Mouse (Mus musculus) megakaryocyte-erythroid progenitor cell, adult 5-6 weeks (primary cell): Measurements from ENCODE around the gene Zcchc24. TPM values are rescaled to one million over a fixed set of nuclear protein-coding genes. Genes with fewer than 3 reads are reported as not detected.

Experiments
- ATAC-seq: replicated peaks from 2 replicates; pipeline ENCODE4 v1.8.0; 2016; ENCODE audit warnings: mild to moderate bottlenecking, inconsistent platforms; ENCODE audit not compliant: severe bottlenecking, poor library complexity, low FRiP score, low TSS enrichment
- total RNA-seq, 2 experiments: library from RNA; stranded (forward) in 1 of 2; stranded (reverse) in 1 of 2; fragments of 200-1000, 215-1000 nt in 1 of 2; fragments of >200 nt in 1 of 2; fragmentation: Nextera tagmentation in 1 of 2; gene quantifications; 2 replicates each; pipeline ENCODE4 v1.2.3; 2014 to 2017

Gene Zcchc24
- total RNA-seq, 2 experiments from 2014 or later, result 1.4 TPM

DNA sequence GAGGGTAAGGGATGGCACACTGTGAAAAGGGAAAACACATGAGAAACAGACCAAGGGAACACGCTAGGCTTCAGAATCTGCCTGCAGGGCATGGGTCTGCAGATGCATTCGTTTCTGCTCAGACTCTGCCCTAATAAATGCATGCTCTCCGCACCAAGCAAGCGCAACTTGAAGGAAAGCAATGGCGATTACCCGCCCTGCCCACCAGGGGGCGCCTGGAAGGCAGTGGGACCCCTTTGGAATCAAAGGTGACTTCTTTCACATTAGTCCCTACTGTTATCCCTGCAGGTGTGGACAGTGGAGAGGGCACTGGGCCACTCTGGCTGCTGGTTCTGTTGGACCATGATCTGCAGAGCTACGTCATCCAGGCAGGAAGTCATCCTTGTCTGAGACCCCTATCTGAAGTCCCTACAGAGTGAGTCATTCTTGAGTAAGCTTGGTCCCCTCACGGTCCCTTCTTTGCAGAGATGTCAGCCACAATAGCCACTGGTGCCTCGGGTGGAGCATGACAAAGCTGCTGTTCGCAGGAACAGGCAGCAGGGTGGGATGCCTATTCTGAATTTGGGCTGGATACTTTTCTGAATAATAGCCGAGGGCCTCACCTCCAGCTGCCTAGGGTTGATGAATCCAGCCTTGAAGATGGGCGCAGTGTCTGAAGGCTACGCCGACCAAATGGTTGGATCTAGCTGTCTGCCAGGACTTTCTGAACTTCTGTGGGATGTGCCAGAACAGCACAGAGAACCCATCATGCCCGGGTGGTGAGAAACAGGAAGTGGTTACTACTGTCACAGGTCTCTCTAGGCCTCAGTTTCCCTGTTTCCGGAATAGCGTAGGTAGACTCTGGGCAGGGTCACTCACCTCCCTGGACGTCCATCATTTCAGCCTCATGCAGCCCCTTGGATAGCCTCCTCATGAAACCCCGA lies 42.4 kb downstream of the Zcchc24 start:
- ATAC-seq, result peak; percentile 65; the same call in 1 of the 2 replicates

DNA sequence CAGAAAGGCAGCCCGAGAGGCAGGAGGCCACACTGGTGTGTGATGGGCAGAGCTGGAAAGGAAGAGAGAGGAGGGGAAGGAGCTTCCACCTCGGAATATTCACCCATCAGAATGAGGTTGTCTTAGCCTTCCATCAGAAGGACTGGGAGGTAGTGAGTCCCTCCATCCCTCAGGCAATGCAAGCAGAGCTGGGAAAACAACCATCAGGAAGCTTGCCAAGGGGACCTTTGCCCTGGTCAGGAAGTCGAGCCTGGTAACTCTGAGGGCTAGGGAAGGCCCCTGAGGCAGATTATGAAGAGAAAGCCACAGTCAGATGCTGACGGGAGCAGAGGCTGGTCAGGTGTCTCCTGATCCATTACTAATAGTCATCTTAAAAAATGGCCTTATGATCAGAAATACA lies 43.1 kb downstream of the Zcchc24 start:
- ATAC-seq, result no peak

DNA sequence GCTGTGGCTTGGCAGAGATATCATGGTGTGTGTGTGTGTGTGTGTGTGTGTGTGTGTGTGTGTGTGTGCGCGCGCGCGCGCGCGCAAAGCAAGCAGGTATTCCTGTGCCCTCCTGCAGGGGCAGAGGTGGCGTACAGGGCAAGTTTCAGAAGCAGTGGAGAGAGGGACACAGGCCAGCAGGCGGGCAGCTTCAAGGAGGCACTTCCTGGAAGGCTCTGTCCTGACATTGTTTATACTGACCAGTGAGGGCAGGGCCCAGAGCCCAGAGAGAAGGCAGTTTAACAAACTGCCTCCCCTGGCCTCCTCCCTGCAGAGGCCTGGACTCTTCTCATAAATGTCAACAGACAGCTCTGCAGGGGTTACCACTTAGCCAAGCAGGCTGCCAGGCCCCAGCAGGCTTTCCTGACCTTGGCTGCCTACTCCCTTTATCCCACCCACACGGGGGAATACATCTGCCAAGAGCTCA lies 43.8 kb downstream of the Zcchc24 start:
- peak; percentile 43; the same call in 1 of the 2 replicates for ATAC-seq

DNA sequence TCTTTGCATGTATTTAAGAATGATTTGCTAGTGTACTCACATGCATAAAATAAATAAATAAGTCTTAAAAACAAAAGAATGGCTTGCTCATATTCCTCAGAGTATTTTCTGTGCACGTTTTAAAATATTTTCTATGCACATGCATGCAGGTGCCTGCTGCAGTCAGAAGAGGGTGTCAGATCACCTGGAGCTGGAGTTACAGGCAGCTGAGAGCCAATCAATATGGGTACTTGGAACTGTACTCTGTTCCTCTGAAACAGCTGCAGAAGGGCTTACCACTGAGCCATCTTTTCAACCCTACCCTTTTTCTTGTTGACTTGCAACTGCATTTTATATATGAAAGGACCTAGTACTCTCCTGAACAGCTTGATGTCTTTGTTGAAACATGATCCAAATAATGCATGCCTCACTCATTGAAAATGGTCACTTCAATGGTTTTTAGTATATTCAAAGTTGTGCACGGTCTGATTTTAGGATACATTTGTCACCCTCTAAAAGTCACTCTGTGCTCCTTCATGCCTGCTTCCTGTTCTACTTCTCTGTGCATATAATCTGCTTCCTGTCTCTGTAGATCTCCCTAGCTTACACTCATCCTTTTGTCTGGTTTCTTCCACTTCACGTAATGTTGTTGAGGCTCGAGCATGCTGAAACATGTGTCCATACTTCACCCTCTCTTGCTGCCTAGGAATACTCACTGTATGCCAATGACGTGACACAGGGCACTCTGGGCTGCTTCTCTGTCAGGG lies 47.7 kb downstream of the Zcchc24 start:
- ATAC-seq, result no peak

GRCm38 (mm10) chr14:25719371-25719770 lies 49.5 kb downstream of the Zcchc24 start:
- peak; percentile 81 for ATAC-seq

GRCm38 (mm10) chr14:25718471-25718870 lies 50.4 kb downstream of the Zcchc24 start:
- no peak for ATAC-seq

DNA sequence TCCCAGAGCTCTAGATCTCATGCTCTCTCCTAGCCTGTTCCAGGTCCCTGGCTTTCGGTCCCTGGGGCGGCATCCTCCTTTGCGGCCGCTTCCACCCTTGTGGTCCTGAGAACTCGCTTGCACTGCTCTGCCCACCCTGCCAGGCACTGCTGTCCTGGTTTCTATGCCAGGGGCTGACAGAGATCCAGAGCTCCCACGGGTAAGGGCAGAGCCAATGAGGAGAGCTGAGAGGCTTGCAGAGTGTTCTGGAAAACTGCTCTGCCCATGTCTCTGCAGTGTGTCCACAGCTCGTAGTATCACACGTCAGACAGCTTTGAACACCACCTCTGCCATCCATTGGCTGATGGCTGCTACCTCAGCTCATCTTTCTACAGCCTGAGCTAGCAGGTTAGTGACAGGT lies 51.1 kb downstream of the Zcchc24 start:
- ATAC-seq, result no peak

DNA sequence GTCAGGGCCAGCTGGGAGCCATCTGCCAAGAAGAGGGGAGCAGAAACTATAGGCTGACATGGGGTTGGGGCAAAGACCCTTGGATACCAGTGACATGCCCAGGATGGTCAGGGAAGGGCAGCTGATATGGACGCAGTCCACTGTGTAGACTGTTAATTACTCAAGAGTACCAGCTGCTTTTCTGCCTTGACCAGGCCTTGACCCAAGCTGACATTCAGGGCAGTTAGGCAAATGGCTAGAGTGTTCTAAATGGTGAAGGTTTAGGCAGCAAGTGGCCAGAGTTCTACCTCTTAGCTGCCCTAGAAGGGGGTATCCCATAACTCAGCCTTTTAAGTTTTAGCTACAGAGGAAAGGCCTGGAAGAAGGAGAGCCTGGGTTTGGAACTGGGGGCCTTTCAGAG lies 52.3 kb downstream of the Zcchc24 start:
- no peak for ATAC-seq

GRCm38 (mm10) chr14:25713443-25713842 lies 55.4 kb downstream of the Zcchc24 start:
- ATAC-seq, result no peak

GRCm38 (mm10) chr14:25711602-25712001 lies 57.2 kb downstream of the Zcchc24 start:
- no peak for ATAC-seq

- no peak for ATAC-seq
Observed at GRCm38 (mm10) chr14:25711177-25711576, 57.7 kb downstream of the Zcchc24 start.

- ATAC-seq, result no peak
Observed at GRCm38 (mm10) chr14:25710681-25711080, 58.2 kb downstream of the Zcchc24 start.

GRCm38 (mm10) chr14:25710073-25710472 lies 58.8 kb downstream of the Zcchc24 start:
- ATAC-seq, result peak; percentile 71

DNA sequence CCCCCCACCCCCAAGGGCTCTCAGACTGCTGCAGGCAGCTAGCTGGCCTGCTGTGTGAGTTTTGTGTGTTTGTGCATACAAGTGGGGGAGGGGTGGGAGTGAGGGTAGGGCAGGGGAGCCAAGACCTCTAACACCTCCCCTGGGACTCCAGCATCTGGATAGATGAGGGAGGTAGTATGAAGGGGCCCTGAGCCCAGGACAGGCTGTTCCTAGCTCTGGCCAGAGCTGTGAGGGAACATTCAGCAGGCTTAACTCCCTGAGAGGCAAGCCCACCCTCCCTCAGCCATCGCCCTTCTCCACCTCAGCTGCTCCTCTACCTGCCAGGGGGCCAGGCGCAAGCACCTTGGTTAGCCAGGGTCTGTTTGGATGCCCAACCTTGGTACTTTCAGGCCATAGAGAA lies 59.9 kb downstream of the Zcchc24 start:
- no peak for ATAC-seq

GRCm38 (mm10) chr14:25708451-25708850 lies 60.4 kb downstream of the Zcchc24 start:
- no peak for ATAC-seq

DNA sequence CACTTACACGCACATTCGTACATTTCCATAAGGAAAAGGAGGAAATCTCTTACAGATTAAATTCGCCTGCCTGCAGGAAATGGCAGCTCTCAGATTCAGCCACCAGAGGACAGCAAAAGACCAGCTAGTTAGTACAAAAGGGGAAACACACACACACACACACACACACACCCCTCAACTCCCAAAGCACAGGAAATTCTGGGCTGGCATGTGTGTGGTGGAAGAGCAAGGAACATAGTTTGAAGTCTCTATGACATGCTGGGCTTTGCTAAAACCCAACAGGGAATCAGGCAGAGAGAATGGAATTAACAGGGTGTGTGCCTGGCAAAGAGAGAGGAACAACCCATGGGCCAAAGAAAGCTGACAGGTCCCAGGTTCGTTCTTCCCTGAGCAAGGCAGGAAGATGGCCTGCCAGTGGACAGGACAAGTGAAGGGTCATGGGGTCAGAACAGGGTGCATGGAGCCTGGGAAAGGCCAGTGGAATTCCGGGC lies 61.1 kb downstream of the Zcchc24 start:
- no peak for ATAC-seq

DNA sequence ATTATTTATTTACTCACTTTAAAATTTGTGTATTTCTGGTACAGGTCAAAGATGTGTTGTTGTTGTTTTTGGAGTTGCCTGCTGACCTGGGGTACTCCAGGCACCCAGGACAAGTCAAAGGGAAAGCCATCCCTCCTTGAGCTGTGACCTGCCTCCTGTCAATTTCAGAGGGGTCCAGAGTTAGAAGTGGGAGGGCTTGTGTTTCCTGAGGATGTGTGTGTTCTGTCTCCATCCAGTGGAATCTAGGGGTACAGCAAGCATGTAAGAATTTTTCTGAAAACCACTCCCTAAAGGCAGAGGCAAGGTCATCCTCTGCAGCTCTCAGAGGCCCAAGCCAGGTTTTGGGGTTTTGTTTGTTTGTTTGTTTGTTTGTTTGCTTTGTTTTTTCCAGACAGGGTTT lies 66.9 kb downstream of the Zcchc24 start:
- peak; percentile 71; the same call in 1 of the 2 replicates for ATAC-seq

DNA sequence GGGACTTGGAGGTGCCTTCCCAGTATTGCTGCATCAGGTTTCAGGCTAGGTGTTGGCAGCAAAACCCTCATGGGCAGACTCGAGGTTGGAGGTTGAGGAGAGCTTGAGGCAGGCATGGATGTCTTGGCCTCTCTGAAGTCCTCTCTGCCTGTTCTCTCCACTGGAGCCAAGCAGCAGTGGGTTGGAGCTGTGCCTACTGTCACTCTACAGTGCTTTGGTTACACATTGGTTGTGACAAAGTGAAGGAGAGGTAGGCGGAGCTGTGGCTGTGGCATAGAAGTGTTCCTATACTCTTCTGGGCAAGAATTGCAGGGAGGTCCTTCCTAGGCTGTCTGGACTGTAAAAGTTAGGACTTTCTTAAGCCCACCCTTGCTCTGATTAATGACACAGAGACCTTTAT lies 72.5 kb downstream of the Zcchc24 start:
- no peak for ATAC-seq

DNA sequence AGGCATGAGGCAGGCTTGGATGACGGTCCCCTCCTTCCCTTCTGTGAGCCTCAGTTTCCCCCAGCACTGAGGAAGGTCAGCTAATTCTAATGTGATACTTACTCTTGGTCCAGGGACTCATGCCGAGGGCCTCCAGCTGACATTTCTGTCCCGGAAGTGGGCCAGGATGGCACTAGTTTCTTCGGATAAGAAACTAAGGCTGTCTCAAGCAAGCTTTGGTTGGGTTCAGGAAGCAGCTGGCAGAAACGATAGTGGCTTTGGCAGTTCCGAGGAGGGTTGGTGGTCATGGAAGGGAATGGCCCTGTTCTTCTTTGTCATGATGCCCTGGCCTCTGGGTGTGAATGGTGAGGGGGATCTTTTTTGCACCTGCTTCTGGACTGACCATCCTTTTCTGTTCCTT lies 73.8 kb downstream of the Zcchc24 start:
- ATAC-seq, result peak; percentile 79

DNA sequence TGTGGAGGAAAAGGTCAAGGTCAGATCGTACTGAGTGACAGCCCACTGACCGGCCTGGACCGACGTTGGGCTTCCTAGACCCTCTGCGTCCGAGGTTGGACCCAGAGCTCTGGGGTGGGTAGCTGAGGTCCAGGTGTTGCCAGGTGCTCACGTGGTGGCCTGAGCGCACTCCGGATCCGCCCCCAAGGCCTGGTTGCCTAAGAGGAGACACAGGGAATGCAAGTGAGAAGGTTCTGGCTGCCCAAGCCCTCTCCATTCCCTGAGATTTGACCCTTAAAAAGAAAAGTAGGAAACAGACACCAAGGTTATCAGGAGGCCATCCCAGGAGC lies 74.3 kb downstream of the Zcchc24 start:
- ATAC-seq, result no peak
